Mouse (Mus musculus) heart, postnatal 0 days (tissue): ENCODE data around the gene Hist3h2a.

Experiments
- CTCF ChIP-seq: IDR thresholded peaks from 2 replicates; pipeline ENCODE4 v1.5.1; 2016; ENCODE audit warnings: antibody characterized with exemption, control low read depth, low read depth
- EP300 ChIP-seq: IDR thresholded peaks from 2 replicates; pipeline ENCODE4 v1.6.1; 2016; ENCODE audit warnings: antibody characterized with exemption, low read depth

DNA sequence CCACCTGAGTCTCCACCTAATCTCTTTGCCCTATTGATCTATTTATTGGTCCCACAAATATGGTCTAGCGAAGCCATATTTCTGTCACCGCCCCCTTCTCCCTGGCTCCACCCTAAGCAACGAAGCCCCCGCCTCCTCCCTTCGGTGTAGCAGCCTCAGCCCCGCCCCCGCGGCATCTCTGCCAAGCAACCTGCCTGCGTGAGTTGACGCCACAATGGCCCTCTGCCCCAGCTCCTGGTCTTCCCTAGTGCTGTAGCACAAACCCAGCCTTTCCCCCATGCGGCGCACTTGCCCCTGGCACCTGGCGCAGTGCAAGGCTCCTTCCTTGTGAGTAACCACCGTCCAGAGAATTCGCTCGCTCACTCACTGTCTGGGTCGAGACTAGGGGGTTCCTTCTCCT is 9.1 kb downstream of the Hist3h2a start:
- TF ChIP-seq EP300: no peak
- no peak for TF ChIP-seq CTCF
